Mouse (Mus musculus) erythroblast, embryonic 14.5 days (primary cell): Measurements from ENCODE around the gene Nenf.

Experiments used
- GATA1 ChIP-seq: IDR thresholded peaks from 2 replicates; pipeline ENCODE4 v1.6.1; 2012; ENCODE audit warnings: low read length, inconsistent platforms, mixed read lengths
- TAL1 ChIP-seq: IDR thresholded peaks from 3 replicates; pipeline ENCODE4 v1.6.1; 2012; ENCODE audit warnings: low read length, inconsistent platforms, mixed read lengths

- no peak for TF ChIP-seq GATA1
- TF ChIP-seq TAL1: no peak
Observed at GRCm38 (mm10) chr1:191257351-191257771, 60.6 kb downstream of the Nenf start.
